Mouse (Mus musculus): ENCODE results near the gene Ccdc57.
"Not testable (repeated sequence)": the region's sequence is repeated elsewhere in the genome, so short reads cannot be mapped to it uniquely, and the experiment has no call there.

The Ccdc57 gene

DNA sequence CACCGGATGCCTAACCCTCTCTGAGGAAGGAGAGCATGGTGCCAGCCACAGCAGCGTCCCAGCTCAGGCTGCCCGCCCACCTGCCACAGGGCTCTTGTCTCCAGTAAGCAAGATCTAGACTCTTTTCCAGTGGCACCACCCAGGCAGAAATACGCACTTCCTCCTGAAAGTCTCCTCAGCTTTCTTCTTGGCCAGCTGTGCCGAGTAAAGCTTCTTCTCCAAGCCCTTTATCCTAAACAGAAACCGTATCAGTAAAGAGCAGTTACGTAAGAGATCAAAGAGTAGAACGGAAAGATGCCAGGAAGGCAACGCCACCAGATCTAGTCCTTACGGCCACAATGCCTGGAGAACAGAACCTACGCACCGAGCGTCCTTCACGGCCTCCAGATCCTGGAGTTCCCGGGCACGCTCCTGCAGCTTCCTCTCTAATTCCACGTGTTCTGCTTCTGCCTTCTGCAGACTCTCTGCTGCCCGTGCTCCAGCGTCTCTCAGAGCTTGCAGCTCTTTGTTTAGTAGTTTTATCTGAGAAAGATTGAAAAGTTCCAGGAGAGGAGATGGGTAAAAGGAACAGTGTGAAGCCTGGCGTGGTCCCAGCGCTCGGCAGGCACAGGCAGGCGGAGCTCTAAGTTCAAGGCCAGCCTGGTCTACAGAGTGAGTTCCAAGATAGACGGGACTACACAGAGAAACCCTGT is 29.4 kb downstream of the Ccdc57 start:
- no peak for DNase-seq (ENCODE audit: low read depth)

DNA sequence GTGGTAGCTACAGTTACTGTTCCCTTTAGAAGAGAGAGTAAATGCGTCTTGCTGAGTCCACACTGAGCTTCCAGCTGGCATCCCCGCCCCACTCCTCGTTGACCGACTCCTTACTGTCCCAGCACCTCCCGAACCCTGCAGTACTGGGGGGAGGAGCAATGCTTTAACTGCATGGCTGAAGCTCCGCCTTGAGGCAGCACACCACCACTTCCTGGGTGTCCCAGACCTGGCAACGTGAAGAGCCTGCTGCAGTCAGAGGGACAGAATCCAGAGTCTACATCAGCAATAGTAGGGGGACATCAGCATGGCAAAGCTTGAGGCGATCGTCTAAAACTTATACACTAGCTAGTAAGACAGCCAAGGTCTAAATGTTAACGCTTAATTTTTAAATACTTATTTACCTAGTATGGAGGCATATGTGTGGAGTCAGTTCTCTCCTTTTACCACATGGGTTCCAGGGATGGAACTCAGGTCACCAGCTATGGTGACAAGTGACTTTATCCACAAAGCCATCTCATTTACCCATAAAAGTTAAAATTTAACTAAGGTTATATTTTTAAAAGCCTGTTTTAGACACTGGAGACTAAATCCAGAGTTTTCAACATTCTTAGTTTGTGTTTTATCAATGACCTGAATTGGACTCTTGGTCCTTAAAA is 30.1 kb downstream of the Ccdc57 start:
- DNase-seq (ENCODE audit: low read depth): no peak

DNA sequence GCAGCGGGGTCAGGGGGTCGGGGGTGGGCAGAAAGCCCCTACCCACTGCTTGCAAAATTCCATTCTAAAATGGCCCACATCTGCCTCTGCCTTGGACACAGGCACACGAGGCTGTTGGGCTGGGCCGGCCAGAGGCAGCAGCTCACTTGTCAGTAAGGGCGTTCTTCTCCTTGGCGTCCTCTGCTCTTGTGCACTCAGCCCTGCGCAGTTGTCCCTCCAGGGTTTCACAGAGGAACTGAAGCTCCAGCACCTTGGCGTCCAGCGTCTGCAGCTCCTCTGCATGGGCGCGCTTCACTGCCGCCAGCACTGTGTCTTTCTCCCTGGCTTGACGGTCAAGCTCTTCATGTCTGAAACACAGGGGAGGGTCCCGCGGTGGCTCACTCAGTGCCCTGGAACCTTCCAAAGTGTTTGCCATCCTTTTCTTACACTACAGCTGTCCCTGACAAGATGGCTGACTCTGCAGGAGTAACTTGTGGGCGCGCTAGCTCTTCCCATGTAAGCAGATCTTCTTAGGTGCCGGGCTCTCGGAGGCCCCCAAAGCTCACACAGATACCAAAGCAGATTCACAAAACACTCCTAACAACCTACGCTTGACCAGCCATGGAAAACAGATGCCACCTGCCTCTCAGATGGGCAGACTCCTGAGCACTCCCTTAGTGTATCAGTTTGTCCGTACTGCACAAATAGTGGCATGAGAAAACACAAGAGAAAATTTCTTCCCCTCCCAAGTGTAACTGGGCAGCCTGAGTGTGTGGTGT is 30.8 kb downstream of the Ccdc57 start:
- DNase-seq (ENCODE audit: low read depth): no peak

DNA sequence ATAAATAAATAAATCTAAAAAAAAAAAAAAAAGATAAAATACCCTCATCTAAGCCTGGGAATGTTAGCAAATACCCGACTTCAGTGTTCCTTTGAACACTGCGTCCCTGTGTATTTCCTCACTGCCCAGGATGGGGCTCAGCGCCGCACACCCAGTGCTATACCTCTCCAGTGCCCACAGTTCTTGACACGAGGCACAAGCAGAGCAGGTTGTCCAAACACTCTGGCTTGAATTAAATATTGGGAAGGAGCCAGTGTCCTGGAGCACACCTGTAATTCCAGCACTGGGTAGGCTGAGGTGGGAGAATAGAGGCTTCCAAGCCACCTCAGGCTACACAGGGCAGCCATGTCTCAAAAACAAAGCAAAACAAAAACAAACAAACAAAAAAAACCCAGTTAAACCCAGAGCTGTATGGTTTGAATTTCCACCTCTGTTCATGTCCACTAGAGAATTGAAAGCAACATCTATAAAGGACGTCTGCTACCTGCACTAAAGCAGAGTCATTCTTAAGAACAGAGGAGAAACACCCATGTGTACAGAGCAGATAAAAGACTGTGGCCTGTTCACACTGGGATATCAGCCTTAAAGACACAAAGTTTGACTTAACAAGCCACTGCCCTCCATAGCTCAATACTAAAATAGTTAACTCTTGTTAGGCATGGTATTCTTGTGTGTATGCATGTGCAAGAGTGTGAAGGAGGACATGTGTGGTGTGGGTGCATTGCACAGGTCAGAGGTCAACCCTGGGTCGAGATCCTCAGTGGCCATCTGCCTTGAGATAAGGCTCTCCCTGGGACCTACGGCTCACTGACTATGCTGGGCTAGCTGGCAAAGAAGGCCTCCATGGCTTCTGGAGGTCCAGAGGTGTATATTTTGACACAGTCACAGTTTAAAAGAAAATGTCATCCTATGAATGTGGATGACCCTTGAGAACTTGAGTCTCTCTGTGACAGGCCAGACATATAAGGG is 32.1 kb downstream of the Ccdc57 start:
- no peak for DNase-seq (ENCODE audit: low read depth)

DNA sequence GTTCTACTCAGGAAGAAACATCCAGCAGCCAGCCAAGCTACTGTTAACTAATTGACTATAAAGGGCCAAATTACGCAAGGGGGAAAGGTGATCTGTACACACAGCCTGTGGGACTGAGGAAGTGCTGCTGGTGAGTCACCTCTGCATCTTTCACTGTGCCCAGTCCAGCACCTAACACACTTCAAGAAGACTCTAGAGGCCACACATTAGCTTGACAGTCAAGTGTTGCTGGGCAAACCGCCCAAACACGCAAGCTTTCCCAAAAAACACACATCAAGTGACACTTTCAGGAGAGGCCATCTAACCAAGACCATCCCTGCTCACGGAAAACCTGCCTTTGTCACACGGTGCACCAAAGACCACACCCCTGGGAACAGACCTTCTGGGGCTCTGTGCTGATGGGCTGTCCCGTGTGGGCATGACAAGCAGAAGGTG is 34.5 kb downstream of the Ccdc57 start:
- no peak for DNase-seq (ENCODE audit: low read depth)

DNA sequence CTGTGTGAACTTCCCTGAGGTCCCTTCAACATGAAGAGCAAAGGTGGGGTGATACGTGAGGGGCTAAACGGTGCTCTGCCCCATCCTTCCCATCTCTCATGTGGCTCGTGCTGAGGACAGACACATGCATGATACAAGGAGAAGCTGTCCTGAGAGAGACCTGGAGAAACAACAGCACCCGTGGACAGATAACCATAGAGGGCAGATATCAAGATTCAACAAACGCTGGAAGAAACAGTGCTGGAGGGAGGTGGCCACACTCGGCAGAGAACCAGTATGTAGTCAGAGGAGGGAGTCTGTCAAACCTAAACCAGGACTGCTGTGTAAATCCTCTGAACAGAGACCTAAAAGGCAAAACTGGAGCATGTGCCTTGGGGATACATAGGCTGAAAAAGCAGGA is 37.2 kb downstream of the Ccdc57 start:
- no peak for DNase-seq (ENCODE audit: low read depth)

DNA sequence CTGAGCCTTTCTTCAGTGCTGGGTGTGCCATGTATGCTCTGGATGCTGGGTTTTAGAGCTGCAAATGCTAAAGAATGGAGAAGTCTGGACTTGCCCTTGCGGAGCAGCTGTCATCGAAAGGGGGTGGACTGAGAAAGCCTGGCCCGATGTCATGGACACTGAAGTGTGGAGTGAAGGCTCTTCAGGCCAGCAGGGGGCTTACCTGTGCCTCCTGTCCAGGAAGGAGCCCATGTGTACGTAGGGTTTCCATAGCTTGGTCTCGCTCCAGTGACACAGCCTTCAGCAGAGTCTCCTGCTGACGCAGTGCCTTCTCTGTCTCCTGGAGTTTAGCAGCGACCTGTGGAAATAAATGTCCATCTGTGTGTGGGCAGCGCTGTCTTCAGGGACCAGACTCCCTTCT is 38.3 kb downstream of the Ccdc57 start:
- no peak for DNase-seq (ENCODE audit: low read depth)

DNA sequence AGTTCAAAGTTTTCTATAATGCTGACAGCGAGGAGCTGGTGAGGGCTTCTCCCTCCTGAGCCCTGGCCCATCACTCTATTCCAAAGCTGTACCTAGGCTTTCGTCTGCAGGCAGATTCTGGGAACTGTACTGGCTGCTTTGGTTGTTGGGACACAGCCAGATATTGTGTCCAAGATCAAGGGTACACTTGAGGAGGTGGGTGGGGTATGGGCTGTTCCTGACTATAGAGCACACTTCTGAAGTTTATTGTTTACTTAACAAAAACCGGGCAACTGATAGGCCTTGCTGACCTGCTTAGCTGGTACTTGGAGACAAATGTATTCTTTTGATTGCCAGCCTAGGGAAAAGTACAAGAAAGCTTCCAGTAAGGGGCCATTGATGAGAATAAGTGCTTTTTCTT is 43.5 kb downstream of the Ccdc57 start:
- no peak for DNase-seq (ENCODE audit: low read depth)

DNA sequence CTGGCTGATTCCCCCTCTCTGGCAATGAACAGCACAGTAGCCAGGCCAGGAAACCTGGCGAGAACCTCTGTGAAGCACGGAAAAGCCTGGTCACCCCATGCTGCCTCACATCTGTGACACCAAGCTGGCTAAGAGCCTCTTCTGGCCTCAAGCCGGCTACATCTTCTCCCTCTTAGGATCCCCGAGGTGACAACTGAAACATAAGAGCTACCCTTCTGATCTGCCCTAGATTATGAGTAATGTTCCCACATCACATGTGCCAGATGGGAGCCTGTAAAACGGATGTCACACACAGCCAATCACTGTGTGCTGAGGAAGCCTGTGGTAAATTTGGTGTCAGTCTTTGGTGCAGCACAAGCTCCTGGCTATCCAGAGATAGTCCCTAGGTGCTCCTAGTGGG is 44.0 kb downstream of the Ccdc57 start:
- no peak for DNase-seq (ENCODE audit: low read depth)

DNA sequence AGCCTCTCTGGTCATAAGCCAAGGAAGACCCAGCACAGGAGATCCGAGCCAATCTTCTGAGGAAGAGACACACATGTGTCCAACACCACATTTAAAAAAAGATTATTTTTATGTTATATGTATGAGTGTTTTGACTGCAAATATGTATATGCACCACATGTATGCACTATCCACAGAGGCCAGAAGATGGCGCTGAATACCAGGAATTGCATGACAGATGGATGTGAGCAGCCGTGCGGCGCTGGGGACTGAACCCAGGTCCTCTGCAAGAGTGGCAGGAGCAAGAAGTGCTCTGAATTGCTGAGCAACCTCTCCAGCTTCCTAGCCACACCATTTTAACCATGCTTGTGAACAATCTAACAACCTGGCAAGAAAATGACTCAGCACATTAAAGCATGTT is 45.2 kb downstream of the Ccdc57 start:
- DNase-seq (ENCODE audit: low read depth): no peak

DNA sequence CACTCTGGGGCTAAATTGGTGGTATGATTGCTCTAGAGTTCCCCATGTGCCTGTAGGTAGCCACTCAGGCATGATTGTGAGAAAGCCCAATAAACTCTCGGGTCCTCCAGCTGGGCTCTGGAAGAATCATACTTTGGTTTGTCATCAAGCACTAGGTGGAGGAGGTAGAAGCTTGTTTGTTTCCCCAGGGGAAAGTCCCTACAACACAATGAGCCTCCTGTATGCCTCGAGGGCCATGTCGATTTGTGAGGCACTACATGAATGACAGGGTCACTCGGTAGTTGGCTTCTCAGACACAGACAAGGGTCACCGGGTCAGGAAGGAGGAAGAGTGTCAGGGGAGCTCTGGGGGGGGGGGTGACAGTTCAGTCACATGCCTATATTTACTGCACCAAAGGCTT is 46.2 kb downstream of the Ccdc57 start:
- no peak for DNase-seq (ENCODE audit: low read depth)

DNA sequence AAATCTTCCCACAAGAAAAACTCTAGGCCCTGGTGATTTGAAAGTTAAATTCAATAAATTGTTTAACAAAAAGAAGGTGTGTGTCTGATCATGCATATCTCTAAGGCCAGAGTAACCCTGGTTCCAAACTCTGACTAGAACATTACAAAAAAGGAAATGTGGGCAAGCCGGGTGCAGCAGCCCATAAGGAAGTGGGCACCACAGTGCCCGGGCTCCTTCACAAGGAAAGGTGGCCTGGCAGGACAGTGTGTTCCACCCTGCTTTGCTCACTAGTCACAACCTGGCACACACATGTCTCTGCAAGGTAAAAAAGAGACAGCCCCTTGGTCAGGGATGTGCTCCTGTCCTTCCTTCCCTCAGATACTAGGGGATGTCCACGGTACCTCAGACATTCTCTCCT is 49.1 kb downstream of the Ccdc57 start:
- no peak for DNase-seq (ENCODE audit: low read depth)

DNA sequence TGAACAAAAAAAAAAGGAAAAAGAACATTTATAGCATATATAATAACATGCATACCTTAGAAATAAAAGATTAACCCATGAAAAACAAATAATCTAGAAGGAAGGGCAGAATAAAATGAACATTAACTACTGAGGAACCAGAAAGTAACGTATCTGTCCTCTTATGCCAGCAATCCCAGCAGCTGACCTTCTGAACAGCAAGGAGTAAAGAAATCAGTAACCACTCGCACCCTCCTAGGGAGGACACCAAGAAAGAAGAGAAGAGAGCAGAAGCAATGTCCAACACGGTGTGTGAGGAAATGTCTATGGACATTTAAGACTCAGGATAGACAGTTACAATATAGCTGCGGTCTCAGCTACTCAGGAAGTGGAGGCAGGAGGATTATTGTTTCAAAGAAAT is 49.7 kb downstream of the Ccdc57 start:
- no peak for DNase-seq (ENCODE audit: low read depth)

DNA sequence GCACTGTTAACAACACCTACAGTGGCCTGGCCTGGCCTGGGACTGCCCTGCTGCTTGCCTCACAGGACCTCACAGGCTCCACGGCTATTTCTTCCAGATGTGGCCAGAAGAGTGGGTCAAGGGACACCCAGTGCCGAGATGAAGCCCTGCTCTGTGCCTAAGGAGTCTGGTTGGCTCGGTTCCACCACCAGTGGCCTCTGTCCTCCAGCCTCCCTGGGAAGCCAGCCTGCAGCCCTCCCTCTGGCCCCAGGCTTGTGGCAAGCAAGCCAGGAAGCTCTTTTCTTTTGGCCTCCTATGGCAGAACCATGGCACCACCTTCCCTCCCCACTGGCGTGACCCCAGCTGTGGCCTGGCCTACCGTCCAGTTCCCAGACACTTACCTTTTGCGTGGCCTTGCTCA is 59.5 kb downstream of the Ccdc57 start:
- no peak for DNase-seq (ENCODE audit: low read depth)

DNA sequence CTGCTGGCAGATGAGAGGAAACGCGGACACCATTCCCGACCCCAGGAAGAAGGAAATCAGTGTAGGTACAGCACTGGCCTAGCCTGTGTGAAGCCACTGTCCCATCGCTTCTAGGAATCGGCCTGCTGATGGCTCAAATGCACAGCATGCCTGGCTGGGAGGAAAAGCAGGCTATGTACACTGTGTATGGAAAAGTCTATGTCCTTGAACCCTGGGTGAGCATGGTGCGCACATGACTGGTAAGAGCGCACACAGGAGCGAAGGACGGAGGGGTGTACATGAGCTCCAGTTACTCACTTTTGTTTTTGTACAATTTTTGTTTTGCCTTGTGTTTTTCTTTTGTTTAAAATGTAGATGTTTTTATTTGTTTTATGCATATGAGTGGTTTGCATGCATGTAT is 61.2 kb downstream of the Ccdc57 start:
- DNase-seq (ENCODE audit: low read depth): no peak

DNA sequence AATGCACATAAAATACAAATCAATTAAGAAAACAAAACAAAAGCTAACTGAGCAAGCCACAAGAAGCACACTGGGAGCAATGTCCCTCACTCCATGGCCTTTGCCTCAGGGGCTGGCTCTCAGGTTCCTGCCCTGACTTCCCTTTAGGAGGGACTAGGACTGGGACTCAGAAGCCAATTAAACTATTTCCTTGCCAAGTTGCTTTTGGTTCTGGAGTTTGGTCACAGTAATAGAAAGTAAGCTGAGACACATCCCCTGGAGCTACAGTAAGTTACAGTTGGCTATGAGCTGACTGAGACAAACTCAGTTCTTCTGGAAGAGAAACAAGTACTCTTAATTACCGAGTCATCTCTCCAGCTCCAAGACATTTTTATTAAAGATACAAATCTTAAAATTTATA is 66.9 kb downstream of the Ccdc57 start:
- DNase-seq (ENCODE audit: low read depth): no peak

DNA sequence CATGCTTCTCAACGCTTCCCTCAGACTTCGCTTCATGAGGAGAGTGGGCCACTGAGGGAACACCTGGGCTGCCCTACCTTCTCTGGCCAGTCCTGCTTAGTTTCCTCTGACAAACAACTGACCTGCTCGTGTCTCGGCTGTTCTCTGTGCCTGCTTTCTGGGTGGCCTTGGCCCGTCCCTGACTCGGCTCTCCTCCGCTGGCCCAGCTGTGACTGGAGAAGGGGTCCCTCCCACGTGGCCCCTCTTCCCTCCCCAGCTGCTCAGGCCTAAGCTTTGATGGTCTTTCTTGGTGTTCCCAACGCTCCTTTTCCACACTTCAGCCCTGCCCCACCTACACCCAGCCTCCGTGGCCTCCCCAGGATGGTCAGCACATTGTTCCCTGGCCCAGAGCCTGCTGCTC is 69.9 kb downstream of the Ccdc57 start:
- no peak for DNase-seq (ENCODE audit: low read depth)

DNA sequence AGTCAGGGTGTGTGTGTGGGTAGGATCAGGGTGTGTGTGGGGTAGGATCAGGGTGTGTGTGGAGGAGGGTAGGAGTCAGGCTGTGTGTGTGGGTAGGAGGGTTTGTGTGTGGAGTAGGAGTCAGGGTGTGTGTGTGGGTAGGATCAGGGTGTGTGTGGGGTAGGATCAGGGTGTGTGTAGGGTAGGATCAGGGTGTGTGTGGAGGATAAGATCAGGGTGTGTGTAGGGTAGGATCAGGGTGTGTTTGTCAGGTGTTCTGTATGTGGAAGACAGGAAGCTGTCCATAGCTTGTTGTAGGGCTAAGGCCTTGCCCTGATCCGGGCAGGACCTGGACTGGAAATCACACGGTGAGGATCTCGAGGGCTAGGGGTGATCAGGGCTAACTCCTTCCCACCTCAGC is 76.7 kb downstream of the Ccdc57 start:
- DNase-seq (ENCODE audit: low read depth): not testable (repeated sequence)

DNA sequence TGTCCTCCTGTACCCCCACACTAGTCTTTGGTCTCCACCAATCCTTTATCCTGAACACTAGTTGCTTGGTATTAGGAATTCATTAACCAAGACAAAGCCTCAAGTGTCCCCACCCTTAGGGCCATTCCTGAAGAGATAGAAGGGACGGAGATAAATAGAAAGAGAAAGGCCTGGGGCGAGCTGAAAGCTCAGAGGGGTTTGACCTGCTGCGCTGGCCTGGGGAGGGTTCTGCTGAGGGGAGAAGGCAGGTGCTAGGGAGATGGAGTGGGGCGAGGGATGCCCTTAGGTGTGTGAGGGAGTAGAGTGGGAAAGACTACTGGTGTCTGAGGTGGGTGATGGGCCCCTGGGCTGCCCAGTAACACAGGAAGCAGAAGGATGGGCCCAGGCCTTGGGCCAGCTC is 78.9 kb downstream of the Ccdc57 start:
- no peak for DNase-seq (ENCODE audit: low read depth)

DNA sequence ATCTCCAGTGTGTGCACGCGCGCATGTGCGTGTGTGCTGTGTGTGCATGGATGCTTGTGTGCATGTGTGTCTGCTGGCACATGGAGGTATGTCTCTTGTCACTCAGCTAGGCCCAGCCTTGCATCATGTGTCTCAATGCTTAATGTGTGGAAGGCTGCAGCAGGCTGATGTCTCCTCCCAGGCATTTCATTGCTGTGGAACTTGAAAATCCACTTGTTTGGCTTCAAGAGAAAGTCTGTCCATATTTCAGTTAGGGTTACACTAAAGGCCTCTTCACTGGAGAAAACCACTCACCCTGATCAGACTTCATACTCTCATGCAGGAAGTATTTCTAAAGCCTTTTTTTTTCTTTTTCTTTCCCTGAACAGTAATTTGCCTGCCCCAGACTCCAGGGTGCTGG is 79.5 kb downstream of the Ccdc57 start:
- DNase-seq (ENCODE audit: low read depth): no peak

DNA sequence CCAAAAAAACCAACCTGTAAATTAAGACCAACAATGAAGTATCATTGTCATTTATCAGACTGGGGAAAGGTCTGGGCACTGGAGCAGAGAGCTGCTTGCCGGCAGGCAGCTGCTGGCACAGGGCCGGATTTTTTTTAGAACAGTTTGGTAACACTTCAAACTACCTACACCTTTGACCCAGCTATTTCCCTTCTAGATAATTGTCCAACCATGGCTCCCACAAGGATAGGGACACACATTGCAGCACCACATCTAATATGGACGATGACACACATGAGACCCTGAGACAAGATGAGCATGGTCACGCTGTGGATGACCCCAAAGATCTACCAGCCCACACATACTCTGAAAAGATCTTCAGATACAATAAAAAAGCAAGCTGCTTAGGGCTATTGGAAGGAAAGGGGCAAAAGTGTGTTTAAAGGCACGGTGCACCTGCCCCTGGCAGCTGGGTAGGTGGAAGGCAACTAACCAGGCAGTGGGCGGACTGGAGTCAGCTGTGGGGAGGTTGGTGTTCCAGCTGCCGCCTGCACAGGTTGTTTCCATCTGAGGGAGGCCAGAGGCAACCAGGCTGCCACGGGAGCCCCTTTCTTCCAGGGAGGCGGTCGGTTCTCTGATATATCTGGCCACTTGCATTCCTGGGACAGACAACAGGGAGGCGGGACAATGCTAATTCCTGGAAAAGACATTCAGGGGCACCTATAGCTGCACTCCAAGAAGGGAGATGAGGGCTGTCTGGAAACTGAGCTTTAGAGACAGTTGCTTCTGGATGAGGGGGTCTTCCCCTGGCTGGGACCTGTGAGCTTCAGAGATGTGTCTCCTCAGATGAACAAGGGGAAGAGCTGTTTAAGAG is 80.4 kb downstream of the Ccdc57 start:
- no peak for DNase-seq (ENCODE audit: low read depth)

Measured in c-Kit-positive CD71-negative TER-119-negative erythroid progenitor cells, embryonic 14.5 days (primary cell).